Mouse (Mus musculus): ENCODE results near the gene Galnt14. TPM values are rescaled to one million over a fixed set of nuclear protein-coding genes. Genes with fewer than 3 reads are reported as not detected.

The Galnt14 gene
- polyA plus RNA-seq, 1 experiment: not detected

DNA sequence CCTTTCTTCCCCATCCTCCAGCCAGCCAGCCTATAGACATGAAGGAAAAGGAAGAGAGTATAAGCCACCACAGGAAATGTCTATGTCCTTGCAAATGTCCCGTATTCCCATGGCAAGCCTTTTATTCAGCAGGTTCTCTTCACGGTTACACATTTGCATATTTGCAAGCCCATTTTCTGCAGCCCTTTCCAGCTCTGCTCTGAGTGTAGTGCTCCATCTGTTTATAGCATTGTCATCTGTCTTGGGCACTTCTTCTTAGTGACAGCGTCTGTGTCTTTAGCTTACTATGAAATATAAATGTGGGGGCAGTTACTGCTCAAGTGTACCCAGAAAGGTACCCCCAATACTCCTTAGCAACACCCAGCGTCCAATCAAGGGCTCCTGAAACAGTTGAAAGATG lies 83.3 kb downstream of the Galnt14 start:
- WGBS: 62% methylated on average over 4 of the region's 4 CpGs
- no peaks in the 10 kb centered on the region; the same call in 1 of the 2 replicates for H3K4me1 ChIP-seq (ENCODE audit: control insufficient read depth, insufficient read depth, low read length)
- no peak overlapping the region for H3K27ac ChIP-seq (ENCODE audit: control insufficient read depth, insufficient read depth, low read depth, low read length, poor library complexity)
- no peak overlapping the region for H3K4me3 ChIP-seq (replicated peaks; ENCODE audit: control insufficient read depth, low read depth, low read length)
- TF ChIP-seq POLR2A (IDR thresholded peaks at IDR 0.05; ENCODE audit: borderline replicate concordance, control insufficient read depth, low read depth, low read length) (no peak), CTCF (IDR thresholded peaks at IDR 0.05; ENCODE audit: control insufficient read depth, insufficient read depth, low read length) (no peak)

DNA sequence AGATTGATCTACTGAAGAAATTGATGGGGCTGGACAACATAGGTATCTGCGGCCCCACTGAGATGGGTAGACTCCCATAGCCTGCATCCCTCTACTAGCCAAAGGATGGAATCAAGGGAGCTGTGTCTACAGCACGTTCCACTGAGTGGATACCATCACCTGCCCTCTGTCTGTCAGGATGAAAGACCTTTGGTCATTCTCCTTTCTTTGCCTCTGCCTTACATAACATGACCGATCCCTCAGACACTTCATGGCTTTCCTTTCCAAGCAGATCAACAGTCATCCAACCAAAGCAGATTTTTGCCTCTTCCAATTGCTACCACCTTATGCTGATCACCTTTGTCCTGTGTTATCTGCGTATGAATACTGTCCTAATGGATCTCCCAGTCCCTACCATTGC lies 90.2 kb downstream of the Galnt14 start:
- H3K4me1 ChIP-seq (ENCODE audit: control insufficient read depth, insufficient read depth, low read length): no peaks in the 10 kb centered on the region
- 77% methylated on average over 4 of the region's 4 CpGs for whole genome bisulfite sequencing
- no peak overlapping the region for H3K27ac ChIP-seq (ENCODE audit: control insufficient read depth, insufficient read depth, low read depth, low read length, poor library complexity)

DNA sequence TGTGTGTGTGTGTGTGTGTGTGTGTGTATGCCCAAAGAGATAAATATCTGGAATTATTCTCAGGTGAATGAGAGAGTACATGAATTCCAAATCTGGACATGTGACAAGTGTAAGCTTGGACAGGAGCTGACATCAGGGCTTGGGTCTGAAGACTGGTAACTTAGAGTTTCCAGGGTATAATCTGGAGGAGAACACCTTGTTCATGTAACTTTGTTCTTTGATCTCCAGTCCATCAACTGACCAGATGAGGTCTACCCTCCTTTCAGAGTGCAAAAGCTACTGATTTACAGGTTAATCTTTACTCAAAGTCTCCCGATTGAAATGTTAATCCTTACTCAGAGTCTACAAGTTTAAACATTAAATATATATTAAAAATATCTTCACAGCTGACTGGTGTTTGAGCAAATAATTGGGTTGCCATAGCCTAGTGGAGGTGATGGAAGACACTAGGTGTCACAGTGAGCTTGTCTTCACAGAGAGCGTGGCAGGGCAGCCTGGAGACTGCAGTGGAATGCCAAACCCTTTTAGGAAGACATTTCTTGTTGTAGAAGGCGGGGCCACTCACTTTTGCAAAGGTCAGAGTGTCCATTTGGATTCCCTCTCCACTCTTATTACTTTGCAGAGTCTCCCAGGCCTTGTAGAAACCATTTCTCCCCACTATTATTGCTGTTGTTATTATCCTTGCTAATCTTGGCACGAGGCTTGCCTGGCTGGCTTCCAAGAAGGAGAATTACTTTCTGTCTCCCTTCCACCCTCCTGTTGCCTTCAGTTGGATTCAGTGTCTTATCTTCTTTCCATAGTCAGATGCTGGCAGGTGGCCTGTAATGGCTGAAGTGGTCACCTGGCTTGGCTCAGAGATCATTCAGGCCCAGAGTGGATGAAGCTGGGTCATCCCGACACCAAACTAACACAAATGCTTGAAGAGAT lies 107.4 kb downstream of the Galnt14 start:
- TF ChIP-seq CTCF (IDR thresholded peaks at IDR 0.05; ENCODE audit: control insufficient read depth, insufficient read depth, low read length) (no peak), POLR2A (IDR thresholded peaks at IDR 0.05; ENCODE audit: borderline replicate concordance, control insufficient read depth, low read depth, low read length) (no peak)
- Histone ChIP-seq H3K4me1 (ENCODE audit: control insufficient read depth, insufficient read depth, low read length) (no peaks in the 10 kb centered on the region), H3K27ac (ENCODE audit: control insufficient read depth, insufficient read depth, low read depth, low read length, poor library complexity) (no peak overlapping the region), H3K4me3 (replicated peaks; ENCODE audit: control insufficient read depth, low read depth, low read length) (no peak overlapping the region)
- WGBS: 68% methylated on average over 5 of the region's 5 CpGs

More for the DNA sequence above, 90.2 kb downstream of the Galnt14 start:
- TF ChIP-seq CTCF (IDR thresholded peaks at IDR 0.05; ENCODE audit: control insufficient read depth, insufficient read depth, low read length) (no peak), POLR2A (IDR thresholded peaks at IDR 0.05; ENCODE audit: borderline replicate concordance, control insufficient read depth, low read depth, low read length) (no peak)
- H3K4me3 ChIP-seq (replicated peaks; ENCODE audit: control insufficient read depth, low read depth, low read length): no peak overlapping the region

DNA sequence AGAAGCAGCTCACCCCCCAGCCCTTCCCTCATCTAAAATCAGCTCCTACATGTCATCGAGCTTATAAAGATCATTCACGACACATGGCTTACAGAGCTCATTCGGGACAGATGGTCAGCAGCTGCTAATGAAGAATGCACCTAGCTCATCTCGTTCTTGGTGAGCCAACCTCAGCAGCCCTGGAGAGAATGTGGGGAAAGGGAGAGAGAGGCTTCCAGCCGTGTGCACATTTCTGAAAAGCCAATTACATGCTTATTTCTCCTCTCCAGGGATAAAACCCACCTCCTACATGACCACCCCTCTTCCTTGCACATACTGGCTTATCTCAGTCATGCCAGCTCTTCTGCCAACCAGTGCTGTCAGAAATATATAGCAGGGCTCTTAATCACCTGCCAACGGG lies 110.3 kb downstream of the Galnt14 start:
- no peak overlapping the region for H3K27ac ChIP-seq (ENCODE audit: control insufficient read depth, insufficient read depth, low read depth, low read length, poor library complexity)
- H3K4me3 ChIP-seq (replicated peaks; ENCODE audit: control insufficient read depth, low read depth, low read length): no peak overlapping the region
- no peaks in the 10 kb centered on the region for H3K4me1 ChIP-seq (ENCODE audit: control insufficient read depth, insufficient read depth, low read length)
- 76% methylated on average over 6 of the region's 6 CpGs for WGBS
- TF ChIP-seq POLR2A (IDR thresholded peaks at IDR 0.05; ENCODE audit: borderline replicate concordance, control insufficient read depth, low read depth, low read length): no peak
- TF ChIP-seq CTCF (IDR thresholded peaks at IDR 0.05; ENCODE audit: control insufficient read depth, insufficient read depth, low read length): no peak

DNA sequence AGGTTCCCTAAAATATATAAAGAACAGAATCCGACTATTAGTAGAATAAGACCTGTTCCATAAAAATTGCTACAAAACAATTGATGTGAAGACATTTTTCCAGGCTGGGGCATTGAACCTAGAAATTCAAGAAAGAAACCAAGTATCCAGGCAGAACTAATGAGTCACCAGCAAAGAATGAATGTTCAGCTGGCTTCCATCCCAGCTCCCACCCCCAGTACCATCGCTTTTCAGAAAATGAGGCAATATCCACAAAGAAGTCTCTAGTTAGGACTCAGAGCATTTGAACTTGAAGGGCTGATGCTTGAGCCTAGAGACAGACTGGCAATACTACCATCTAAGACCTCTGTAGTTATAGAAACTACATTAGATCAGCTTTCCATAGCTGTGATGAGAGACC lies 118.2 kb downstream of the Galnt14 start:
- 76% methylated on average over 2 of the region's 2 CpGs for WGBS
- no peak overlapping the region for H3K4me3 ChIP-seq (replicated peaks; ENCODE audit: control insufficient read depth, low read depth, low read length)
- no peaks in the 10 kb centered on the region for H3K4me1 ChIP-seq (ENCODE audit: control insufficient read depth, insufficient read depth, low read length)
- no peak overlapping the region for H3K27ac ChIP-seq (ENCODE audit: control insufficient read depth, insufficient read depth, low read depth, low read length, poor library complexity)
- TF ChIP-seq POLR2A (IDR thresholded peaks at IDR 0.05; ENCODE audit: borderline replicate concordance, control insufficient read depth, low read depth, low read length) (no peak), CTCF (IDR thresholded peaks at IDR 0.05; ENCODE audit: control insufficient read depth, insufficient read depth, low read length) (no peak)

DNA sequence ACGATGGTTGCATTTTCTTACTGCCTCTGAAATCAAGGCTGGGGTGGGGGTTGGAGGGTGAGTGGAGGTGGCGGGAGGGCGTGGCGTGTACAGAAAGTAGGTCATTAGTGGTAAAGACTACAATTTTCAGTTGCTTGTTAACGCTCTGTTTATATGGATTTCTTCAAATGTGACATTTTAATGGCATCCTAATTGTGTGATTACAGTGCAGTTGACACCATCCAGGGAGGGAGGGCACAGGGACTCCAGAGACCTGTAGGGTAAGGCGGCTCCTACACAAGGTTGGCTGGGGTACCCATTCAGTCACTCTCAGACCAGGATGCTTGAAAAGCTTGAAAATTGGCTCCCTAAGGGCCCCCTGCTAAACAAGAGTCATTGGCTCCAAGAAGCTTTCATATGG lies 122.7 kb downstream of the Galnt14 start:
- 35% methylated on average over 6 of the region's 6 CpGs for WGBS
- Histone ChIP-seq H3K4me3 (replicated peaks; ENCODE audit: control insufficient read depth, low read depth, low read length) (no peak overlapping the region), H3K4me1 (ENCODE audit: control insufficient read depth, insufficient read depth, low read length) (no peaks in the 10 kb centered on the region), H3K27ac (ENCODE audit: control insufficient read depth, insufficient read depth, low read depth, low read length, poor library complexity) (no peak overlapping the region)
- TF ChIP-seq POLR2A (IDR thresholded peaks at IDR 0.05; ENCODE audit: borderline replicate concordance, control insufficient read depth, low read depth, low read length) (no peak), CTCF (IDR thresholded peaks at IDR 0.05; ENCODE audit: control insufficient read depth, insufficient read depth, low read length) (no peak)

DNA sequence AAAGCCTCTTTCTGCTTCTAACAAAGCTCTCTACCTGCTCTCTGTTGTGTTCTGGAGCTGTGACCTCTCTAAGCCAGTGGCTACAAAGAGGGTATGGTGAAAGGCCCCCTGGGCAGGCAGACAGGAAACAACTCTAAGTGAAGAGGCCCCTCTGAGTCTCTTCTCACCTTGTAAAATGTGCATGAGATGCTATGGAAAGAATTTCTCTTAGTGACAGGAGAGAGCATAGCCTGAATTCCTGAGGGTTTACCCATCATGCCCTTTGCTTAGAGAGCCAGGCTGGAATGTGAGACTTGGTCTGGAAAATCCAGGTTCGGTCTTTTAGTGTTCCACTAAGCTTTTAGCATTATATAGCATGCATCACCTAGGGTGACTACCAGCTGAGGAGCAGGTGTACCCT lies 136.1 kb downstream of the Galnt14 start:
- no peak for TF ChIP-seq CTCF (IDR thresholded peaks at IDR 0.05; ENCODE audit: control insufficient read depth, insufficient read depth, low read length)
- no peak for TF ChIP-seq POLR2A (IDR thresholded peaks at IDR 0.05; ENCODE audit: borderline replicate concordance, control insufficient read depth, low read depth, low read length)
- Histone ChIP-seq H3K27ac (ENCODE audit: control insufficient read depth, insufficient read depth, low read depth, low read length, poor library complexity) (no peak overlapping the region), H3K4me3 (replicated peaks; ENCODE audit: control insufficient read depth, low read depth, low read length) (no peak overlapping the region), H3K4me1 (ENCODE audit: control insufficient read depth, insufficient read depth, low read length) (no peaks in the 10 kb centered on the region; the same call in 1 of the 2 replicates)
- 46% methylated on average over 1 of the region's 1 CpGs for WGBS

DNA sequence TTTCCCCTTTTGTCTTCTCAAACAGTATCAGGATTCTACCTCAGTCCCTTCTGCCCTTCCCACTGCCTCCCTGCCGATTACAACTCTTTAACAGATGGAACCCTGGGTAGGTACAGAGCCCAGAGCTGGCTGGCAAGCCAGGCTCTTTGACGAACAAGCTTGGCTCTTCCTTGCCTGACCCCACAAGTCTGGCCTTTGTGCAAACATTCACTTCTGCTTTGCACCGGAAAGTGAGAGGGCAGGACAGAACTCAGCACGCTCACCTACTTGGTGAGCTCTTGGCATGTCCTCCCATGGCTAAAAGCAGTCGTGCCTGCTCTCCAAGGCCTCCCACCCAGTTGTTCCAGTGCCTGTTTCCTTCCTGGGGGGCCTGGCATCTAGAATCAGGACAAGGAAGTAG lies 137.4 kb downstream of the Galnt14 start:
- Histone ChIP-seq H3K27ac (ENCODE audit: control insufficient read depth, insufficient read depth, low read depth, low read length, poor library complexity) (no peak overlapping the region), H3K4me1 (ENCODE audit: control insufficient read depth, insufficient read depth, low read length) (no peaks in the 10 kb centered on the region; the same call in 1 of the 2 replicates), H3K4me3 (replicated peaks; ENCODE audit: control insufficient read depth, low read depth, low read length) (no peak overlapping the region)
- TF ChIP-seq POLR2A (IDR thresholded peaks at IDR 0.05; ENCODE audit: borderline replicate concordance, control insufficient read depth, low read depth, low read length): no peak
- TF ChIP-seq CTCF (IDR thresholded peaks at IDR 0.05; ENCODE audit: control insufficient read depth, insufficient read depth, low read length): no peak
- 33% methylated on average over 5 of the region's 5 CpGs for WGBS
